Mouse (Mus musculus) midbrain, embryonic 14.5 days (tissue): ENCODE results near the gene Zfp619. TPM values are rescaled to one million over a fixed set of nuclear protein-coding genes. Genes with fewer than 3 reads are reported as not detected.

Experiments
- ATAC-seq: fragments of 200-750 bp; cut with Nextera tagmentation; 2 replicates; pipeline ENCODE4 v1.8.0; 2017; ENCODE audit warnings: moderate number of reproducible peaks, moderate library complexity; ENCODE audit not compliant: low FRiP score, low TSS enrichment
- DNase-seq: peaks from one replicate; pipeline ENCODE4 v3.0.0-alpha.2; 2015
- H3K27ac ChIP-seq: fragments of 300-500 bp; sonication (generic); replicated peaks from 2 replicates; pipeline ENCODE4 v1.5.1; 2014; ENCODE audit warnings: mild to moderate bottlenecking, low read depth, low read length, moderate library complexity
- H3K27me3 ChIP-seq: fragments of 300-500 bp; sonication (generic); 2 replicates; pipeline ENCODE4 v1.6.1; 2014; ENCODE audit warnings: low read length, control low read depth, mixed read lengths; ENCODE audit not compliant: control insufficient read depth, insufficient read depth
- H3K36me3 ChIP-seq: fragments of 300-500 bp; sonication (generic); 2 replicates; pipeline ENCODE4 v1.6.1; 2014; ENCODE audit warnings: low read length, control low read depth; ENCODE audit not compliant: control insufficient read depth, insufficient read depth
- H3K4me1 ChIP-seq: fragments of 300-500 bp; sonication (generic); 2 replicates; pipeline ENCODE4 v1.6.1; 2014; ENCODE audit warnings: mild to moderate bottlenecking, antibody characterized with exemption, low read length, control low read depth; ENCODE audit not compliant: control insufficient read depth, insufficient read depth
- H3K4me2 ChIP-seq: fragments of 300-500 bp; sonication (generic); 2 replicates; pipeline ENCODE4 v1.6.1; 2014; ENCODE audit warnings: mild to moderate bottlenecking, low read length, moderate library complexity
- H3K4me3 ChIP-seq: fragments of 300-500 bp; sonication (generic); replicated peaks from 2 replicates; pipeline ENCODE4 v1.5.1; 2014; ENCODE audit warnings: low read depth, low read length
- H3K9ac ChIP-seq: fragments of 300-500 bp; sonication (generic); replicated peaks from 2 replicates; pipeline ENCODE4 v1.6.1; 2014; ENCODE audit warnings: mild to moderate bottlenecking, low read length, moderate library complexity
- H3K9me3 ChIP-seq: fragments of 300-500 bp; sonication (generic); 2 replicates; pipeline ENCODE4 v1.6.1; 2016; ENCODE audit warnings: low read length, control low read depth, mixed read lengths; ENCODE audit not compliant: control insufficient read depth
- WGBS: fragments of 180-500 bp; shearing (Covaris S2); extraction: QIAGEN DNeasy Blood & Tissue Kit; methylation state at CpG from one replicate; pipeline ENCODE4 v1.1.7; 2014; 5-methylcytosine and 5-hydroxymethylcytosine counted together
- polyA plus RNA-seq: library from polyadenylated mRNA; unstranded; fragments of >200 nt; fragmentation: Nextera tagmentation; extraction: Ambion mirVana; gene quantifications from 2 replicates; pipeline ENCODE4 v1.2.1, GENCODE M21; 2014

Gene Zfp619
- polyA plus RNA-seq, result 4.0 and 7.1 TPM in 2 replicates

GRCm38 (mm10) chr7:39517616-39518177, at the start of gene Zfp619:
Gene Zfp619 (plus strand): TSS chr7:39517766.
- no peaks in the 10 kb centered on the region for H3K36me3 ChIP-seq
- H3K27ac ChIP-seq, result peak within 1 kb of the TSS; percentile 91
- WGBS, result under 1% methylated on average over 43 of the region's 43 CpGs
- H3K27me3 ChIP-seq, result no peaks in the 10 kb centered on the region
- H3K9ac ChIP-seq, result peak within 1 kb of the TSS; percentile 61
- no peaks in the 10 kb centered on the region for H3K9me3 ChIP-seq
- peak; percentile 99 for DNase-seq
- no peaks in the 10 kb centered on the region for H3K4me1 ChIP-seq
- peak within 1 kb of the TSS; percentile 42 for H3K4me3 ChIP-seq
- ATAC-seq, result peak; percentile 98
- H3K4me2 ChIP-seq, result peak within 1 kb of the TSS; percentile 55

DNA sequence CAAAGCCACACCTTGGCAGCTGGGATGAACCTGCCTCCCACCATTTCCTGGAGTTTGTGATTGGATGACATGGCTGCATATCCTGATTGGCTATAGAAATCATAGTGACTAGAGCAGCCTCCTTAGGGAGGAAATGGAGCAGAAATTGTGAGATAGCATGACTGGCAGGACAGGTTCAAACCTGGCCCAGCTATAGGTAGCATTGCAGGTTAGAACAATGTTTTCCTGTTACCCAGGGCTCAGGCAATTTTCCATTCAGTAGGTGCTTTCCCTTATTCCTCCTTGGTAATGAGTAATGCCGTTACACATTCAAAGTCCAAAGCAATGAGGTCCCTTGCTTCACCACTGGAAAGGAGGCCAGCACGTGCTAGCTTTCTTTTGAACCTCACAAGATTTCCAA, 38.6 kb upstream of the Zfp619 start:
- ATAC-seq, result no peak
- Histone ChIP-seq H3K4me2 (no peak overlapping the region), H3K9ac (no peak overlapping the region), H3K27me3 (no peaks in the 10 kb centered on the region), H3K27ac (no peak overlapping the region), H3K4me1 (no peaks in the 10 kb centered on the region), H3K9me3 (peaks cover 8% of the 10 kb centered on the region; the same call in 1 of the 2 replicates), H3K36me3 (peaks cover 45% of the 10 kb centered on the region), H3K4me3 (no peak overlapping the region)
- whole genome bisulfite sequencing, result 90% methylated on average over 2 of the region's 2 CpGs
- no peak for DNase-seq

DNA sequence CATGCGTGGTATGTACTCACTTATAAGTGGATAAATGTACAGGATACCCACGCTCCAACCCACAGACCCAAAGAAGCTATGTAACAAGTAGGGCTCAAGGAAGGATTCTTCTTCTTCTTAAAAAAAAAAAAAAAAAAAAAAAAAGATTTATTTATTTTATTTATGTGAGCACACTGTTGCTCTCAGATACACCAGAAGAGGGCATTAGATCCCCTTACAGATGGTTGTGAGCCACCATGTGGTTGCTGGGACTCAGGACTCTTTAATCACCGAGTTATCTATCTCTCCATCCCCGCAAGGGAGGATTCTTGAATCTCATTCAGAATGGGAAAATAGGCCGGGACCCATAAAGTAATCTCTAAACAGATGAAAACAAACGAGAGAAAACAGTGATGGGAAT, 33.2 kb upstream of the Zfp619 start:
- no peak overlapping the region for H3K9ac ChIP-seq
- no peak overlapping the region for H3K4me2 ChIP-seq
- no peak overlapping the region for H3K27ac ChIP-seq
- 55% methylated on average over 6 of the region's 6 CpGs for WGBS
- H3K4me1 ChIP-seq, result 0 out of 2 replicates have a peak, but pooled peaks cover 6% of the 10 kb centered on the region
- no peak overlapping the region for H3K4me3 ChIP-seq
- DNase-seq (peak; percentile 12), ATAC-seq (no peak)
- H3K36me3 ChIP-seq, result peaks cover 4% of the 10 kb centered on the region; the same call in 1 of the 2 replicates
- no peaks in the 10 kb centered on the region for H3K9me3 ChIP-seq
- H3K27me3 ChIP-seq, result no peaks in the 10 kb centered on the region

DNA sequence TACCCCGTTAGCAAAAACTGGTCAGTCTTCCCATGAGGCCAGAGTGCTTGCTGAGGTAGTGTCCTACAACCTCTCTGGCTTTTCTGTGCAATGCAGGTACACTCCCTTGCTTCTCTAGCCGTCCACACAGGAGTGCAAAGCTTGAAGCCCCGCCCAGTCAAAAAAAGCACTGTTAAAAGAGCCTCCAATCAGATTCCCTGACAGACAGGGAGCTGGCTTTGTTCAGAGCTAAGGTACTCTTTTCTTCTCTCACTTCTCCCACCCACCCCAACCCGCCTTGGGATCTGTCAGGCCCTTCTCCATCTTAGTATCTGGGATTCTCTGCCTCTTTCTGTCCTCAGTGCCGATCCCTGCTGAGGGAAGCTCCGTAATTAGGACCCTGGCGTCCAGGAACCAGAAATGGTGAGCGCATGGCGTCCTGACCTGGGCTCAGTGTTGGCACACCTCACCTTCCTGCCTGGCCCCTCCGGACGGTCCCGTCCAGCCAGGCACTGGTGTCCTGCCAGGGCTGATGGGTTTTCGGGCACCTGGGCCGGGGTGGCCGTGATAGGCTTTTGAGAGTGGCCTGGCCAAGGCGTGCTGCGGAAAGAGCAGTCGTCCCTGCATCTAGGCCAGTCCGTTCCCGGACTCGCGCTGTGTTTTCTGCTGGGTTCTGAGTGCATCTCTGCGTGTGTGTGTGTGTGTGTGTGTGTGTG, 30.3 kb upstream of the Zfp619 start:
- Histone ChIP-seq H3K4me2 (peak overlapping the region; percentile 67), H3K9me3 (no peaks in the 10 kb centered on the region), H3K27me3 (no peaks in the 10 kb centered on the region), H3K4me3 (peak overlapping the region; percentile 50), H3K27ac (peak overlapping the region; percentile 78), H3K36me3 (no peaks in the 10 kb centered on the region), H3K4me1 (0 out of 2 replicates have a peak, but pooled peaks cover 6% of the 10 kb centered on the region), H3K9ac (peak overlapping the region; percentile 81)
- ATAC-seq, result peak; percentile 71
- DNase-seq, result peak; percentile 77
- WGBS, result 14% methylated on average over 23 of the region's 23 CpGs

DNA sequence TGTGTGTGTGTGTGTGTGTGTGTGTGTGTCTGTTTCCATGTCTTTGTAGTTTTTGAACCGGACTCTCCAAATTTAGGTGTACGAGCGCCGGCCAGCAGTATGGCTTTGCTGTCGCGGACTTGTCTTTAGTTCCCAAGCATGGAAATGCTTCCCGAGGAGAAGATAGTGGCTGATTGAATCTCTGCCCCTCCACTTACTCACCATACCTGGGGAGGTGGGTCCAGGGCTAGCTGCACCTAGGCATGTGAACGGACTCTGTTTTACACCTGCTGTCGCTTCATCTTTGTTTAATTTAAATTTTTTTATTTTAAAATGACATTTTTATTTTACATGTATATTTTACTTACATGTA, 29.7 kb upstream of the Zfp619 start:
- WGBS, result 37% methylated on average over 9 of the region's 9 CpGs
- peak; percentile 51; the same call in 1 of the 2 replicates for ATAC-seq
- H3K4me2 ChIP-seq, result peak overlapping the region; percentile 67
- peak overlapping the region; percentile 81 for H3K9ac ChIP-seq
- no peaks in the 10 kb centered on the region for H3K9me3 ChIP-seq
- H3K27me3 ChIP-seq, result no peaks in the 10 kb centered on the region
- H3K4me1 ChIP-seq, result 0 out of 2 replicates have a peak, but pooled peaks cover 6% of the 10 kb centered on the region
- H3K36me3 ChIP-seq, result no peaks in the 10 kb centered on the region
- peak overlapping the region; percentile 50 for H3K4me3 ChIP-seq
- H3K27ac ChIP-seq, result peak overlapping the region; percentile 78
- DNase-seq, result no peak

- H3K4me3 ChIP-seq, result no peak overlapping the region
- no peak overlapping the region for H3K4me2 ChIP-seq
- H3K9me3 ChIP-seq, result peaks cover 15% of the 10 kb centered on the region
- no peaks in the 10 kb centered on the region for H3K27me3 ChIP-seq
- H3K36me3 ChIP-seq, result peaks cover 50% of the 10 kb centered on the region
- ATAC-seq, result no peak
- no peaks in the 10 kb centered on the region for H3K4me1 ChIP-seq
- DNase-seq, result no peak
- WGBS, result 85% methylated on average over 3 of the region's 3 CpGs
- no peak overlapping the region for H3K9ac ChIP-seq
- H3K27ac ChIP-seq, result no peak overlapping the region
Measured at GRCm38 (mm10) chr7:39494646-39495045, 22.9 kb upstream of the Zfp619 start.

GRCm38 (mm10) chr7:39504100-39504499, 13.5 kb upstream of the Zfp619 start:
- no peak for ATAC-seq
- no peak overlapping the region for H3K9ac ChIP-seq

GRCm38 (mm10) chr7:39518362-39518761, 796 bp downstream of the Zfp619 start:
- ATAC-seq (no peak), DNase-seq (peak; percentile 51)
- 85% methylated on average over 12 of the region's 12 CpGs for WGBS
- peak overlapping the region; percentile 55 for H3K4me2 ChIP-seq
- H3K27me3 ChIP-seq, result no peaks in the 10 kb centered on the region
- peak overlapping the region; percentile 42 for H3K4me3 ChIP-seq
- no peak overlapping the region for H3K27ac ChIP-seq
- H3K9me3 ChIP-seq, result no peaks in the 10 kb centered on the region
- no peaks in the 10 kb centered on the region for H3K36me3 ChIP-seq
- no peak overlapping the region for H3K9ac ChIP-seq
- no peaks in the 10 kb centered on the region for H3K4me1 ChIP-seq

More at GRCm38 (mm10) chr7:39504100-39504499, 13.5 kb upstream of the Zfp619 start:
- peaks cover 4% of the 10 kb centered on the region; the same call in 1 of the 2 replicates for H3K9me3 ChIP-seq
- H3K27ac ChIP-seq, result no peak overlapping the region
- H3K27me3 ChIP-seq, result no peaks in the 10 kb centered on the region
- H3K36me3 ChIP-seq, result peaks cover 10% of the 10 kb centered on the region; the same call in 1 of the 2 replicates
- H3K4me2 ChIP-seq, result no peak overlapping the region
- H3K4me1 ChIP-seq, result no peaks in the 10 kb centered on the region
- DNase-seq, result no peak
- H3K4me3 ChIP-seq, result no peak overlapping the region
- 98% methylated on average over 1 of the region's 1 CpGs for WGBS
